Comparison of ENCODE assay signal across 33 mouse cellular contexts in genomic region chr10:86275585-86275984, GRCm38 (mm10). TPM values are rescaled to one million over a fixed set of nuclear protein-coding genes. Genes with fewer than 3 reads are reported as not detected.
"Had no signal": no experiment of that assay in that cellular context is flagged by ENCODE, and none has a peak within 500 bp of the region (broad histone marks: within the 10 kb centered on the region; RNA-seq: fewer than 3 reads in every experiment).

No protein-coding gene starts in this region.

- H3K36me3 ChIP-seq: limb, embryonic 10.5 days; limb, embryonic 12.5 days; limb, embryonic 13.5 days; limb, embryonic 15.5 days; liver, embryonic 12.5 days; liver, embryonic 13.5 days; liver, embryonic 15.5 days; lung, embryonic 15.5 days; midbrain, embryonic 10.5 days; midbrain, embryonic 12.5 days; midbrain, embryonic 13.5 days; midbrain, embryonic 15.5 days; neural tube, embryonic 12.5 days had no signal

- H3K27ac ChIP-seq: limb, embryonic 10.5 days; limb, embryonic 13.5 days; limb, embryonic 15.5 days; liver, embryonic 12.5 days; liver, embryonic 13.5 days; liver, embryonic 14.5 days; liver, embryonic 15.5 days; lung, embryonic 15.5 days; macrophage; midbrain, embryonic 10.5 days; midbrain, embryonic 12.5 days; midbrain, embryonic 13.5 days; midbrain, embryonic 15.5 days; neural tube, embryonic 12.5 days had no signal

- H3K9me3 ChIP-seq: limb, embryonic 10.5 days; limb, embryonic 12.5 days; limb, embryonic 13.5 days; limb, embryonic 15.5 days; liver, embryonic 12.5 days; liver, embryonic 13.5 days; liver, embryonic 15.5 days; lung, embryonic 15.5 days; midbrain, embryonic 10.5 days; midbrain, embryonic 12.5 days; midbrain, embryonic 13.5 days; midbrain, embryonic 15.5 days; neural tube, embryonic 12.5 days had no signal

- H3K4me2 ChIP-seq: limb, embryonic 12.5 days; limb, embryonic 13.5 days; limb, embryonic 15.5 days; liver, embryonic 11.5 days; liver, embryonic 12.5 days; liver, embryonic 13.5 days; liver, embryonic 15.5 days; lung, embryonic 14.5 days; lung, embryonic 15.5 days; midbrain, embryonic 11.5 days; midbrain, embryonic 12.5 days; midbrain, embryonic 13.5 days; midbrain, embryonic 15.5 days; neural tube, embryonic 12.5 days had no signal

- H3K4me1 ChIP-seq: liver, embryonic 12.5 days; liver, embryonic 13.5 days; liver, embryonic 15.5 days; lung, embryonic 15.5 days; midbrain, embryonic 10.5 days; midbrain, embryonic 12.5 days; midbrain, embryonic 13.5 days; midbrain, embryonic 15.5 days; neural tube, embryonic 12.5 days had no signal

- H3K27me3 ChIP-seq: limb, embryonic 12.5 days; limb, embryonic 13.5 days; limb, embryonic 15.5 days; liver, embryonic 12.5 days; liver, embryonic 13.5 days; liver, embryonic 15.5 days; lung, embryonic 15.5 days; midbrain, embryonic 12.5 days; midbrain, embryonic 13.5 days; midbrain, embryonic 15.5 days; neural tube, embryonic 12.5 days had no signal

- DNase-seq: left cerebral cortex, postnatal 4 days; liver; liver, embryonic 13.5 days; liver, postnatal 0 days; lung, adult 18-20 months; lung, adult 2 months; lung, embryonic 14.5 days; lung, postnatal 10 days; lung, postnatal 14 days; lung, postnatal 36 days; lung, postnatal 4 days; midbrain, embryonic 14.5 days had no signal

- ATAC-seq: liver, embryonic 12.5 days; liver, postnatal 0 days; lung, postnatal 0 days; midbrain, embryonic 13.5 days; midbrain, embryonic 15.5 days; midbrain, embryonic 16.5 days had no signal

- H3K9ac ChIP-seq: limb, embryonic 12.5 days; limb, embryonic 13.5 days; limb, embryonic 15.5 days; liver, embryonic 12.5 days; liver, embryonic 13.5 days; liver, embryonic 14.5 days; liver, embryonic 15.5 days; liver, postnatal 0 days; lung, embryonic 14.5 days; lung, embryonic 15.5 days; midbrain, embryonic 12.5 days; midbrain, embryonic 13.5 days; midbrain, embryonic 15.5 days; neural tube, embryonic 12.5 days had no signal

- H3K4me3 ChIP-seq: limb, embryonic 10.5 days; limb, embryonic 12.5 days; limb, embryonic 13.5 days; limb, embryonic 15.5 days; liver, embryonic 12.5 days; liver, embryonic 13.5 days; liver, embryonic 15.5 days; lung, embryonic 15.5 days; megakaryocyte, embryonic 14.5 days; midbrain, embryonic 10.5 days; midbrain, embryonic 12.5 days; midbrain, embryonic 13.5 days; midbrain, embryonic 15.5 days; myocyte; neural tube, embryonic 12.5 days had no signal

RNA-seq across cellular contexts. Expression of gene Timp3, which starts 24.6 kb away (rescaled TPM):
- total RNA-seq: monocyte, adult 5-6 weeks had no signal
